Mouse (Mus musculus) spleen, adult 2 months (tissue): ENCODE measurements around the gene Gsk3a. TPM values are rescaled to one million over a fixed set of nuclear protein-coding genes. Genes with fewer than 3 reads are reported as not detected.

Source experiments
- DNase-seq, 2 experiments: peaks; one replicate each; pipeline versions ENCODE4 v3.0.0 to v3.0.0-alpha.2; 2012 to 2021; ENCODE audit warnings: low spot score in 2 of 2, low read depth in 1 of 2
- H3K27ac ChIP-seq: fragments of 200-500 bp; 2 replicates; pipeline ENCODE4 v1.5.1; 2012; ENCODE audit warnings: low read length, inconsistent platforms; ENCODE audit not compliant: insufficient read depth
- H3K27me3 ChIP-seq: fragments of 200-500 bp; 2 replicates; pipeline ENCODE4 v1.6.1; 2012; ENCODE audit warnings: mild to moderate bottlenecking, moderate library complexity, low read length, inconsistent platforms; ENCODE audit not compliant: control insufficient read depth, insufficient read depth
- H3K36me3 ChIP-seq: fragments of 200-500 bp; 2 replicates; pipeline ENCODE4 v1.6.1; 2012; ENCODE audit warnings: mild to moderate bottlenecking, low read length, inconsistent platforms; ENCODE audit not compliant: control insufficient read depth, insufficient read depth
- H3K4me1 ChIP-seq: fragments of 200-500 bp; 2 replicates; pipeline ENCODE4 v1.6.1; 2011; ENCODE audit warnings: inconsistent platforms; ENCODE audit not compliant: control insufficient read depth, insufficient read depth, insufficient read length
- H3K4me3 ChIP-seq: fragments of 200-500 bp; 2 replicates; pipeline ENCODE4 v1.5.1; 2011; ENCODE audit warnings: mild to moderate bottlenecking, inconsistent platforms; ENCODE audit not compliant: insufficient read depth, insufficient read length; ENCODE audit errors: extremely low read depth
- CTCF ChIP-seq: fragments of 200-500 bp; IDR thresholded peaks from 2 replicates; pipeline ENCODE4 v1.5.1; 2011; ENCODE audit warnings: mild to moderate bottlenecking, inconsistent platforms; ENCODE audit not compliant: insufficient read depth, insufficient read length, insufficient replicate concordance; ENCODE audit errors: extremely low read depth
- POLR2A ChIP-seq: fragments of 200-500 bp; IDR thresholded peaks from 2 replicates; pipeline ENCODE4 v1.6.1; 2011; ENCODE audit warnings: low read depth, low read length, inconsistent platforms
- WGBS: fragments of 180-500 bp; shearing (Covaris S2); methylation state at CpG from one replicate; pipeline ENCODE4 v1.1.7; 2018; 5-methylcytosine and 5-hydroxymethylcytosine counted together
- polyA plus RNA-seq: library from polyadenylated mRNA; depleted of rRNA; stranded (reverse); fragments of >200 nt; gene quantifications from 2 replicates; pipeline ENCODE4 v1.2.3, GENCODE M21; 2012

The Gsk3a gene
- polyA plus RNA-seq, 1 experiment: 106 TPM

GRCm38 (mm10) chr7:25278341-25279075, 40.9 kb upstream of the Gsk3a start:
- Histone ChIP-seq H3K27ac (peak overlapping the region; percentile 97), H3K36me3 (no peaks in the 10 kb centered on the region), H3K27me3 (no peaks in the 10 kb centered on the region), H3K4me3 (peak overlapping the region; percentile 75), H3K4me1 (peaks cover 32% of the 10 kb centered on the region)
- peak; percentile 86 to 91 for DNase-seq
- TF ChIP-seq CTCF (peak; percentile 46; the same call in 1 of the 2 replicates), POLR2A (peak; percentile 51)
- WGBS: 1% methylated on average over 47 of the region's 60 CpGs

GRCm38 (mm10) chr7:25277998-25278340, 40.3 kb upstream of the Gsk3a start:
- H3K27me3 ChIP-seq: no peaks in the 10 kb centered on the region
- no peak for DNase-seq
- TF ChIP-seq POLR2A: no peak
- TF ChIP-seq CTCF: no peak
- peak overlapping the region; percentile 75; the same call in 1 of the 2 replicates for H3K4me3 ChIP-seq
- peaks cover 29% of the 10 kb centered on the region for H3K4me1 ChIP-seq
- 7% methylated on average over 4 of the region's 4 CpGs for WGBS
- 0 out of 2 replicates have a peak, but pooled peaks cover 2% of the 10 kb centered on the region for H3K36me3 ChIP-seq
- peak overlapping the region; percentile 48; the same call in 1 of the 2 replicates for H3K27ac ChIP-seq

- H3K4me3 ChIP-seq: no peak overlapping the region
- peaks cover 29% of the 10 kb centered on the region for H3K4me1 ChIP-seq
- TF ChIP-seq POLR2A (no peak), CTCF (no peak)
- 0 out of 2 replicates have a peak overlapping the region, but pooled peaks have one; percentile 2 for H3K27ac ChIP-seq
- 75% methylated on average over 4 of the region's 4 CpGs for WGBS
- H3K27me3 ChIP-seq: no peaks in the 10 kb centered on the region
- DNase-seq: no peak
- 0 out of 2 replicates have a peak, but pooled peaks cover 6% of the 10 kb centered on the region for H3K36me3 ChIP-seq
Observed at GRCm38 (mm10) chr7:25277405-25277804, 39.8 kb upstream of the Gsk3a start.

GRCm38 (mm10) chr7:25275555-25276298, 38.1 kb upstream of the Gsk3a start:
- peaks cover 30% of the 10 kb centered on the region for H3K4me1 ChIP-seq
- 89% methylated on average over 9 of the region's 9 CpGs for WGBS
- DNase-seq: no peak
- H3K27ac ChIP-seq: no peak overlapping the region
- H3K27me3 ChIP-seq: no peaks in the 10 kb centered on the region
- H3K36me3 ChIP-seq: peaks cover 14% of the 10 kb centered on the region; the same call in 1 of the 2 replicates
- no peak overlapping the region for H3K4me3 ChIP-seq
- no peak for TF ChIP-seq POLR2A

- no peak for TF ChIP-seq POLR2A
- no peak for TF ChIP-seq CTCF
- Histone ChIP-seq H3K36me3 (peaks cover 14% of the 10 kb centered on the region; the same call in 1 of the 2 replicates), H3K27ac (peak overlapping the region; percentile 19; the same call in 1 of the 2 replicates), H3K4me1 (peaks cover 31% of the 10 kb centered on the region), H3K27me3 (no peaks in the 10 kb centered on the region), H3K4me3 (no peak overlapping the region)
- no peak for DNase-seq
- 78% methylated on average over 3 of the region's 3 CpGs for whole genome bisulfite sequencing
Observed at GRCm38 (mm10) chr7:25274996-25275395, 37.3 kb upstream of the Gsk3a start.

GRCm38 (mm10) chr7:25274571-25274970, 36.9 kb upstream of the Gsk3a start:
- H3K27me3 ChIP-seq: no peaks in the 10 kb centered on the region
- H3K4me1 ChIP-seq: peaks cover 31% of the 10 kb centered on the region
- DNase-seq: no peak
- TF ChIP-seq POLR2A: no peak
- TF ChIP-seq CTCF: no peak
- peaks cover 14% of the 10 kb centered on the region; the same call in 1 of the 2 replicates for H3K36me3 ChIP-seq
- 43% methylated on average over 5 of the region's 5 CpGs for WGBS
- peak overlapping the region; percentile 19 for H3K27ac ChIP-seq
- no peak overlapping the region for H3K4me3 ChIP-seq
